In genomic region chr14:64568689-64569088, GRCm38 (mm10) we compare ENCODE assay signal across 10 mouse cellular contexts.
DNase-seq lines count a peak whose midpoint lies in the region; ATAC-seq and TF ChIP-seq lines count a peak whose summit lies in the region.
"Had no signal": no experiment of that assay in that cellular context is flagged by ENCODE, and none has a peak within 500 bp of the region (broad histone marks: within the 10 kb centered on the region; RNA-seq: fewer than 3 reads in every experiment).

No protein-coding gene starts in this region.

- H3K4me1 ChIP-seq in lung, postnatal 0 days (ENCODE audit: insufficient read depth, low read depth, low read length): no peaks in the 10 kb centered on the region
- H3K4me1 ChIP-seq: liver, embryonic 13.5 days had no signal

- DNase-seq in frontal cortex, postnatal 36 days (ENCODE audit: low spot score in 2 of 2): peak; percentile 50 to 57
- DNase-seq in frontal cortex, postnatal 14 days (ENCODE audit: low spot score in 2 of 2): no peak
- DNase-seq in lung, postnatal 0 days (ENCODE audit: low spot score): peak; percentile 53
- no peak for DNase-seq in lung, postnatal 25 days (ENCODE audit: low spot score)
- peak; percentile 10 for DNase-seq in ovary, adult 18-20 months (ENCODE audit: low spot score)
- no peak for DNase-seq in frontal cortex, adult 2 months (ENCODE audit: extremely low spot score in 1 of 2, low spot score in 1 of 2)
- DNase-seq: cerebellum, adult 9-10 months; liver, embryonic 13.5 days had no signal

- H3K4me3 ChIP-seq in lung, postnatal 0 days (ENCODE audit: low read depth, low read length): no peak overlapping the region
- H3K4me3 ChIP-seq: liver, embryonic 13.5 days had no signal

- no peak overlapping the region for H3K9ac ChIP-seq in lung, postnatal 0 days (replicated peaks; ENCODE audit: low read depth)
- H3K9ac ChIP-seq: liver, embryonic 13.5 days had no signal

- TF ChIP-seq EP300 in lung, postnatal 0 days (IDR thresholded peaks at IDR 0.05): no peak

- no peak overlapping the region for H3K4me2 ChIP-seq in lung, postnatal 0 days (replicated peaks; ENCODE audit: low read depth, low read length)
- H3K4me2 ChIP-seq: liver, embryonic 13.5 days had no signal

- no peak for ATAC-seq in lung, postnatal 0 days
- ATAC-seq in common myeloid progenitor, adult 5-6 weeks (replicated peaks; ENCODE audit: low read depth, poor library complexity, severe bottlenecking): peak; percentile 56; the same call in 1 of the 2 replicates
- ATAC-seq in megakaryocyte, adult 5-6 weeks (ENCODE audit: poor library complexity, severe bottlenecking): no peak

- WGBS in lung, postnatal 0 days: 7% methylated on average over 6 of the region's 6 CpGs

- H3K9me3 ChIP-seq in lung, postnatal 0 days (ENCODE audit: low read length): no peaks in the 10 kb centered on the region
- H3K9me3 ChIP-seq: liver, embryonic 13.5 days had no signal

- H3K27ac ChIP-seq in lung, postnatal 0 days (ENCODE audit: low read length): no peak overlapping the region
- H3K27ac ChIP-seq: liver, embryonic 13.5 days had no signal

- no peaks in the 10 kb centered on the region for H3K27me3 ChIP-seq in lung, postnatal 0 days (replicated peaks; ENCODE audit: insufficient read depth, low read length)
- H3K27me3 ChIP-seq: liver, embryonic 13.5 days had no signal

- peak; percentile 9; the same call in 1 of the 2 replicates for TF ChIP-seq CTCF in lung, postnatal 0 days (IDR thresholded peaks at IDR 0.05)

- H3K36me3 ChIP-seq in lung, postnatal 0 days (ENCODE audit: insufficient read depth, low read length): no peaks in the 10 kb centered on the region
- H3K36me3 ChIP-seq: liver, embryonic 13.5 days had no signal

Comparison
In these comparisons a context has a peak if more than half of its experiments do, and no peak if none do; other contexts are left out.
1. DNase-seq: peak in frontal cortex, postnatal 36 days (2 of 2), lung, postnatal 0 days (single experiment) and ovary, adult 18-20 months (single experiment); none in frontal cortex, postnatal 14 days (0 of 2), lung, postnatal 25 days (single experiment) and frontal cortex, adult 2 months (0 of 2).